Mouse (Mus musculus): ENCODE measurements around the gene Col27a1.

Col27a1 gene

GRCm38 (mm10) chr4:63225373-63225772, 11.6 kb downstream of the Col27a1 start:
- DNase-seq (ENCODE audit: low read depth), result no peak

GRCm38 (mm10) chr4:63226164-63226882, 12.5 kb downstream of the Col27a1 start:
- no peak for DNase-seq (ENCODE audit: low read depth)

- DNase-seq (ENCODE audit: low read depth), result no peak
Observed at GRCm38 (mm10) chr4:63226883-63227235, 13.1 kb downstream of the Col27a1 start.

GRCm38 (mm10) chr4:63228943-63229342, 15.1 kb downstream of the Col27a1 start:
- DNase-seq (ENCODE audit: low read depth), result no peak

GRCm38 (mm10) chr4:63229991-63230581, 16.3 kb downstream of the Col27a1 start:
- no peak for DNase-seq (ENCODE audit: low read depth)

- no peak for DNase-seq (ENCODE audit: low read depth)
Observed at GRCm38 (mm10) chr4:63231121-63231520, 17.3 kb downstream of the Col27a1 start.

- DNase-seq (ENCODE audit: low read depth), result no peak
Observed at GRCm38 (mm10) chr4:63232542-63233020, 18.8 kb downstream of the Col27a1 start.

GRCm38 (mm10) chr4:63233557-63234452, 20.0 kb downstream of the Col27a1 start:
- DNase-seq (ENCODE audit: low read depth), result no peak

GRCm38 (mm10) chr4:63234852-63235251, 21.0 kb downstream of the Col27a1 start:
- no peak for DNase-seq (ENCODE audit: low read depth)

GRCm38 (mm10) chr4:63236235-63236634, 22.4 kb downstream of the Col27a1 start:
- DNase-seq (ENCODE audit: low read depth), result no peak

- DNase-seq (ENCODE audit: low read depth), result no peak
Observed at GRCm38 (mm10) chr4:63237225-63237624, 23.4 kb downstream of the Col27a1 start.

- DNase-seq (ENCODE audit: low read depth), result no peak
Observed at GRCm38 (mm10) chr4:63238141-63238540, 24.3 kb downstream of the Col27a1 start.

GRCm38 (mm10) chr4:63238722-63239121, 24.9 kb downstream of the Col27a1 start:
- DNase-seq (ENCODE audit: low read depth), result no peak

GRCm38 (mm10) chr4:63241031-63241430, 27.2 kb downstream of the Col27a1 start:
- DNase-seq (ENCODE audit: low read depth), result no peak

- no peak for DNase-seq (ENCODE audit: low read depth)
Observed at GRCm38 (mm10) chr4:63247991-63248390, 34.2 kb downstream of the Col27a1 start.

- DNase-seq (ENCODE audit: low read depth), result no peak
Observed at GRCm38 (mm10) chr4:63248951-63249350, 35.1 kb downstream of the Col27a1 start.

GRCm38 (mm10) chr4:63251760-63252159, 38.0 kb downstream of the Col27a1 start:
- DNase-seq (ENCODE audit: low read depth), result no peak

- DNase-seq (ENCODE audit: low read depth), result no peak
Observed at GRCm38 (mm10) chr4:63253716-63254115, 39.9 kb downstream of the Col27a1 start.

- no peak for DNase-seq (ENCODE audit: low read depth)
Observed at GRCm38 (mm10) chr4:63254151-63254550, 40.3 kb downstream of the Col27a1 start.

GRCm38 (mm10) chr4:63256371-63256770, 42.6 kb downstream of the Col27a1 start:
- no peak for DNase-seq (ENCODE audit: low read depth)

GRCm38 (mm10) chr4:63257346-63257745, 43.5 kb downstream of the Col27a1 start:
- no peak for DNase-seq (ENCODE audit: low read depth)

- no peak for DNase-seq (ENCODE audit: low read depth)
Observed at GRCm38 (mm10) chr4:63258096-63258495, 44.3 kb downstream of the Col27a1 start.

- DNase-seq (ENCODE audit: low read depth), result no peak
Observed at GRCm38 (mm10) chr4:63259066-63259465, 45.3 kb downstream of the Col27a1 start.
